Mouse (Mus musculus): ENCODE measurements around the gene Lcn10. TPM values are rescaled to one million over a fixed set of nuclear protein-coding genes. Genes with fewer than 3 reads are reported as not detected.

Gene Lcn10
- polyA plus RNA-seq (2014; fragmentation: Nextera tagmentation; extraction: Ambion mirVana) = not detected in 2 replicates

GRCm38 (mm10) chr2:25682426-25682825 lies at the start of gene Lcn10:
Lcn10 (plus strand) TSS chr2:25682726.
- Histone ChIP-seq H3K27ac (replicated peaks; ENCODE audit: low read depth, low read length) (no peak within 1 kb of the TSS), H3K9me3 (ENCODE audit: control insufficient read depth, low read length) (no peaks in the 10 kb centered on the region), H3K4me2 (ENCODE audit: low read depth, low read length) (no peak within 1 kb of the TSS), H3K9ac (ENCODE audit: low read depth, low read length) (no peak within 1 kb of the TSS), H3K36me3 (ENCODE audit: control insufficient read depth, insufficient read depth, low read length) (no peaks in the 10 kb centered on the region), H3K4me3 (ENCODE audit: low read depth, low read length) (no peak within 1 kb of the TSS), H3K27me3 (replicated peaks; ENCODE audit: control insufficient read depth, insufficient read depth, low read length) (no peaks in the 10 kb centered on the region), H3K4me1 (ENCODE audit: control insufficient read depth, insufficient read depth, low read length) (no peaks in the 10 kb centered on the region)
- 68% methylated on average over 2 of the region's 2 CpGs for WGBS
- DNase-seq (ENCODE audit: low spot score) = no peak
- ATAC-seq (ENCODE audit: low read depth) = no peak

- 90% methylated on average over 3 of the region's 3 CpGs for WGBS
- Histone ChIP-seq H3K27ac (replicated peaks; ENCODE audit: low read depth, low read length) (no peak overlapping the region), H3K4me1 (ENCODE audit: control insufficient read depth, insufficient read depth, low read length) (no peaks in the 10 kb centered on the region), H3K4me3 (ENCODE audit: low read depth, low read length) (no peak overlapping the region), H3K4me2 (ENCODE audit: low read depth, low read length) (no peak overlapping the region), H3K36me3 (ENCODE audit: control insufficient read depth, insufficient read depth, low read length) (no peaks in the 10 kb centered on the region), H3K9me3 (ENCODE audit: control insufficient read depth, low read length) (no peaks in the 10 kb centered on the region), H3K9ac (ENCODE audit: low read depth, low read length) (no peak overlapping the region), H3K27me3 (replicated peaks; ENCODE audit: control insufficient read depth, insufficient read depth, low read length) (no peaks in the 10 kb centered on the region)
- DNase-seq (ENCODE audit: low spot score) (no peak), ATAC-seq (ENCODE audit: low read depth) (no peak)
Measured at GRCm38 (mm10) chr2:25633616-25634015, 48.9 kb upstream of the Lcn10 start.

- ATAC-seq (ENCODE audit: low read depth) (no peak), DNase-seq (ENCODE audit: low spot score) (no peak)
- H3K4me1 ChIP-seq (ENCODE audit: control insufficient read depth, insufficient read depth, low read length) = no peaks in the 10 kb centered on the region
- no peak overlapping the region for H3K27ac ChIP-seq (replicated peaks; ENCODE audit: low read depth, low read length)
- no peaks in the 10 kb centered on the region for H3K27me3 ChIP-seq (replicated peaks; ENCODE audit: control insufficient read depth, insufficient read depth, low read length)
- no peak overlapping the region for H3K4me2 ChIP-seq (ENCODE audit: low read depth, low read length)
- no peaks in the 10 kb centered on the region for H3K9me3 ChIP-seq (ENCODE audit: control insufficient read depth, low read length)
- H3K36me3 ChIP-seq (ENCODE audit: control insufficient read depth, insufficient read depth, low read length) = no peaks in the 10 kb centered on the region
- no peak overlapping the region for H3K4me3 ChIP-seq (ENCODE audit: low read depth, low read length)
- H3K9ac ChIP-seq (ENCODE audit: low read depth, low read length) = no peak overlapping the region
- WGBS = 40% methylated on average over 1 of the region's 1 CpGs
Measured at GRCm38 (mm10) chr2:25634046-25634445, 48.5 kb upstream of the Lcn10 start.

GRCm38 (mm10) chr2:25639890-25640289 lies 42.6 kb upstream of the Lcn10 start:
- Histone ChIP-seq H3K27ac (replicated peaks; ENCODE audit: low read depth, low read length) (no peak overlapping the region), H3K9me3 (ENCODE audit: control insufficient read depth, low read length) (no peaks in the 10 kb centered on the region), H3K4me3 (ENCODE audit: low read depth, low read length) (no peak overlapping the region), H3K27me3 (replicated peaks; ENCODE audit: control insufficient read depth, insufficient read depth, low read length) (no peaks in the 10 kb centered on the region), H3K4me1 (ENCODE audit: control insufficient read depth, insufficient read depth, low read length) (no peaks in the 10 kb centered on the region), H3K4me2 (ENCODE audit: low read depth, low read length) (no peak overlapping the region), H3K36me3 (ENCODE audit: control insufficient read depth, insufficient read depth, low read length) (no peaks in the 10 kb centered on the region), H3K9ac (ENCODE audit: low read depth, low read length) (no peak overlapping the region)
- WGBS = 16% methylated on average over 6 of the region's 6 CpGs
- ATAC-seq (ENCODE audit: low read depth) (no peak), DNase-seq (ENCODE audit: low spot score) (peak; percentile 34)

GRCm38 (mm10) chr2:25652902-25653301 lies 29.6 kb upstream of the Lcn10 start, which contains the start of gene Lcn8:
Lcn8 (plus strand) TSS chr2:25653120.
- Histone ChIP-seq H3K9ac (ENCODE audit: low read depth, low read length) (no peak within 1 kb of the TSS), H3K9me3 (ENCODE audit: control insufficient read depth, low read length) (no peaks in the 10 kb centered on the region), H3K27ac (replicated peaks; ENCODE audit: low read depth, low read length) (no peak within 1 kb of the TSS), H3K4me1 (ENCODE audit: control insufficient read depth, insufficient read depth, low read length) (no peaks in the 10 kb centered on the region), H3K36me3 (ENCODE audit: control insufficient read depth, insufficient read depth, low read length) (no peaks in the 10 kb centered on the region), H3K4me2 (ENCODE audit: low read depth, low read length) (no peak within 1 kb of the TSS), H3K4me3 (ENCODE audit: low read depth, low read length) (no peak within 1 kb of the TSS), H3K27me3 (replicated peaks; ENCODE audit: control insufficient read depth, insufficient read depth, low read length) (no peaks in the 10 kb centered on the region)
- WGBS = 72% methylated on average over 2 of the region's 2 CpGs
- ATAC-seq (ENCODE audit: low read depth) = no peak
- DNase-seq (ENCODE audit: low spot score) = no peak

- H3K4me3 ChIP-seq (ENCODE audit: low read depth, low read length) = no peak overlapping the region
- no peaks in the 10 kb centered on the region for H3K36me3 ChIP-seq (ENCODE audit: control insufficient read depth, insufficient read depth, low read length)
- 20% methylated on average over 1 of the region's 1 CpGs for whole genome bisulfite sequencing
- H3K9me3 ChIP-seq (ENCODE audit: control insufficient read depth, low read length) = no peaks in the 10 kb centered on the region
- no peaks in the 10 kb centered on the region for H3K27me3 ChIP-seq (replicated peaks; ENCODE audit: control insufficient read depth, insufficient read depth, low read length)
- H3K4me1 ChIP-seq (ENCODE audit: control insufficient read depth, insufficient read depth, low read length) = no peaks in the 10 kb centered on the region
- no peak overlapping the region for H3K27ac ChIP-seq (replicated peaks; ENCODE audit: low read depth, low read length)
- H3K9ac ChIP-seq (ENCODE audit: low read depth, low read length) = no peak overlapping the region
- no peak overlapping the region for H3K4me2 ChIP-seq (ENCODE audit: low read depth, low read length)
- ATAC-seq (ENCODE audit: low read depth) (0 out of 2 replicates have a peak, but pooled peaks have one; percentile 44), DNase-seq (ENCODE audit: low spot score) (peak; percentile 32)
Measured at GRCm38 (mm10) chr2:25654502-25654901, 28.0 kb upstream of the Lcn10 start.

GRCm38 (mm10) chr2:25656691-25657090 lies 25.8 kb upstream of the Lcn10 start:
- Histone ChIP-seq H3K36me3 (ENCODE audit: control insufficient read depth, insufficient read depth, low read length) (no peaks in the 10 kb centered on the region), H3K4me2 (ENCODE audit: low read depth, low read length) (no peak overlapping the region), H3K9ac (ENCODE audit: low read depth, low read length) (no peak overlapping the region), H3K4me1 (ENCODE audit: control insufficient read depth, insufficient read depth, low read length) (no peaks in the 10 kb centered on the region), H3K9me3 (ENCODE audit: control insufficient read depth, low read length) (no peaks in the 10 kb centered on the region), H3K27me3 (replicated peaks; ENCODE audit: control insufficient read depth, insufficient read depth, low read length) (no peaks in the 10 kb centered on the region), H3K4me3 (ENCODE audit: low read depth, low read length) (no peak overlapping the region), H3K27ac (replicated peaks; ENCODE audit: low read depth, low read length) (no peak overlapping the region)
- WGBS = 77% methylated on average over 4 of the region's 4 CpGs
- ATAC-seq (ENCODE audit: low read depth) = no peak
- no peak for DNase-seq (ENCODE audit: low spot score)

GRCm38 (mm10) chr2:25657246-25657645 lies 25.3 kb upstream of the Lcn10 start:
- H3K4me1 ChIP-seq (ENCODE audit: control insufficient read depth, insufficient read depth, low read length) = no peaks in the 10 kb centered on the region
- H3K36me3 ChIP-seq (ENCODE audit: control insufficient read depth, insufficient read depth, low read length) = no peaks in the 10 kb centered on the region
- H3K4me2 ChIP-seq (ENCODE audit: low read depth, low read length) = no peak overlapping the region
- no peak overlapping the region for H3K27ac ChIP-seq (replicated peaks; ENCODE audit: low read depth, low read length)
- WGBS = 86% methylated on average over 4 of the region's 4 CpGs
- H3K9ac ChIP-seq (ENCODE audit: low read depth, low read length) = no peak overlapping the region
- DNase-seq (ENCODE audit: low spot score) (no peak), ATAC-seq (ENCODE audit: low read depth) (no peak)
- H3K27me3 ChIP-seq (replicated peaks; ENCODE audit: control insufficient read depth, insufficient read depth, low read length) = no peaks in the 10 kb centered on the region
- no peak overlapping the region for H3K4me3 ChIP-seq (ENCODE audit: low read depth, low read length)
- no peaks in the 10 kb centered on the region for H3K9me3 ChIP-seq (ENCODE audit: control insufficient read depth, low read length)

GRCm38 (mm10) chr2:25657652-25658051 lies 24.9 kb upstream of the Lcn10 start, which contains the start of gene Lcn5:
Lcn5 (plus strand) TSS chr2:25657952.
- H3K4me1 ChIP-seq (ENCODE audit: control insufficient read depth, insufficient read depth, low read length) = no peaks in the 10 kb centered on the region
- H3K9ac ChIP-seq (ENCODE audit: low read depth, low read length) = no peak within 1 kb of the TSS
- DNase-seq (ENCODE audit: low spot score) (no peak), ATAC-seq (ENCODE audit: low read depth) (no peak)
- H3K9me3 ChIP-seq (ENCODE audit: control insufficient read depth, low read length) = no peaks in the 10 kb centered on the region
- H3K4me2 ChIP-seq (ENCODE audit: low read depth, low read length) = no peak within 1 kb of the TSS
- H3K27ac ChIP-seq (replicated peaks; ENCODE audit: low read depth, low read length) = no peak within 1 kb of the TSS
- H3K4me3 ChIP-seq (ENCODE audit: low read depth, low read length) = no peak within 1 kb of the TSS
- no peaks in the 10 kb centered on the region for H3K36me3 ChIP-seq (ENCODE audit: control insufficient read depth, insufficient read depth, low read length)
- H3K27me3 ChIP-seq (replicated peaks; ENCODE audit: control insufficient read depth, insufficient read depth, low read length) = no peaks in the 10 kb centered on the region
